Mouse (Mus musculus) embryonic facial prominence, embryonic 15.5 days (tissue): ENCODE results near the gene 2810021J22Rik. TPM values are rescaled to one million over a fixed set of nuclear protein-coding genes. Genes with fewer than 3 reads are reported as not detected.

Source experiments
- polyA plus RNA-seq: library from polyadenylated mRNA; unstranded; fragments of >200 nt; fragmentation: Nextera tagmentation; extraction: Ambion mirVana; gene quantifications from 2 replicates; pipeline ENCODE4 v1.2.1, GENCODE M21; 2015

Gene 2810021J22Rik
- polyA plus RNA-seq, 1 experiment from 2014 or later, result 7.1 TPM

Other genes starting within 250 kb of the 2810021J22Rik start
- 0.12 and 0.16 TPM in 2 replicates for gene Olfr323, start 236.7 kb upstream of the 2810021J22Rik start, polyA plus RNA-seq
- gene Trim58, start 226.8 kb upstream of the 2810021J22Rik start, polyA plus RNA-seq, result 0.08 TPM in 1 of 2 replicates, not detected in the other
- gene Olfr322, start 208.4 kb upstream of the 2810021J22Rik start, polyA plus RNA-seq, result 0.11 TPM in 1 of 2 replicates, not detected in the other
- gene Olfr320, start 186.1 kb upstream of the 2810021J22Rik start, polyA plus RNA-seq, result not detected in 2 replicates
- not detected in 2 replicates for gene Olfr319, start 168.1 kb upstream of the 2810021J22Rik start, polyA plus RNA-seq
- not detected in 2 replicates for gene Olfr318, start 143.2 kb upstream of the 2810021J22Rik start, polyA plus RNA-seq
- gene Olfr317, start 128.0 kb upstream of the 2810021J22Rik start, polyA plus RNA-seq, result 0.11 TPM in 1 of 2 replicates, not detected in the other
- 0.16 TPM in 1 of 2 replicates, not detected in the other for gene Olfr316, start 114.5 kb upstream of the 2810021J22Rik start, polyA plus RNA-seq
- gene Olfr315, start 94.0 kb upstream of the 2810021J22Rik start, polyA plus RNA-seq, result not detected in 2 replicates
- not detected in 2 replicates for gene Olfr314, start 84.3 kb upstream of the 2810021J22Rik start, polyA plus RNA-seq
- gene Fam183b, start 65.3 kb upstream of the 2810021J22Rik start, polyA plus RNA-seq, result 8.8 and 13.1 TPM in 2 replicates
- gene Olfr313, start 52.2 kb upstream of the 2810021J22Rik start, polyA plus RNA-seq, result 0.08 TPM in 1 of 2 replicates, not detected in the other
- not detected in 2 replicates for gene Olfr312, start 38.0 kb upstream of the 2810021J22Rik start, polyA plus RNA-seq
- gene Olfr311, start 28.0 kb upstream of the 2810021J22Rik start, polyA plus RNA-seq, result not detected in 2 replicates
- 7.3 and 10.0 TPM in 2 replicates for gene Gm12258, start 20.1 kb upstream of the 2810021J22Rik start, polyA plus RNA-seq
- 6.7 and 8.0 TPM in 2 replicates for gene Zfp39, start 37.0 kb downstream of the 2810021J22Rik start, polyA plus RNA-seq
- not detected in 2 replicates for gene Btnl10, start 50.7 kb downstream of the 2810021J22Rik start, polyA plus RNA-seq
- 243 and 249 TPM in 2 replicates for gene Rnf187, start 71.7 kb downstream of the 2810021J22Rik start, polyA plus RNA-seq
- gene Hist3h2ba, start 81.7 kb downstream of the 2810021J22Rik start, polyA plus RNA-seq, result 43.6 and 55.8 TPM in 2 replicates
- gene Hist3h2a, start 87.5 kb downstream of the 2810021J22Rik start, polyA plus RNA-seq, result 37.0 and 38.3 TPM in 2 replicates
- 0.42 and 0.59 TPM in 2 replicates for gene Trim17, start 87.5 kb downstream of the 2810021J22Rik start, polyA plus RNA-seq
- 23.3 and 24.1 TPM in 2 replicates for gene Trim11, start 110.9 kb downstream of the 2810021J22Rik start, polyA plus RNA-seq